Comparison of ENCODE assay signal across 8 mouse cellular contexts in genomic region chr8:54780134-54780942, GRCm38 (mm10).
A peak's percentile ranks its signal among the peaks of the same experiment; 100 is the strongest.
DNase-seq lines count a peak whose midpoint lies in the region; ATAC-seq and TF ChIP-seq lines count a peak whose summit lies in the region.

No protein-coding gene starts in this region.

- peak; percentile 88 for ATAC-seq in forebrain, embryonic 13.5 days
- ATAC-seq in hematopoietic stem cell, adult 5-6 weeks (replicated peaks in 1 of 2; ENCODE audit: insufficient read depth in 1 of 2, low FRiP score in 2 of 2, low TSS enrichment in 1 of 2, low read depth in 1 of 2, poor library complexity in 2 of 2, severe bottlenecking in 2 of 2), result peak; percentile 28 to 40; a peak in 2 of 4 replicates
- ATAC-seq in liver, postnatal 0 days, result peak; percentile 27; the same call in 1 of the 2 replicates

- H3K4me3 ChIP-seq in spleen, adult 2 months (ENCODE audit: extremely low read depth, insufficient read depth, insufficient read length), result peak overlapping the region; percentile 18
- H3K4me3 ChIP-seq in forebrain, embryonic 13.5 days, result peak overlapping the region; percentile 48
- H3K4me3 ChIP-seq in liver, postnatal 0 days (ENCODE audit: low read depth, low read length), result peak overlapping the region; percentile 39

- peaks cover 5% of the 10 kb centered on the region; the same call in 1 of the 2 replicates for H3K4me1 ChIP-seq in spleen, adult 2 months (ENCODE audit: control insufficient read depth, insufficient read depth, insufficient read length)
- H3K4me1 ChIP-seq in forebrain, embryonic 13.5 days, result peaks cover 12% of the 10 kb centered on the region
- peaks cover 7% of the 10 kb centered on the region for H3K4me1 ChIP-seq in liver, postnatal 0 days (ENCODE audit: insufficient read depth)

- H3K9me3 ChIP-seq in forebrain, embryonic 13.5 days (replicated peaks), result no peaks in the 10 kb centered on the region
- no peaks in the 10 kb centered on the region for H3K9me3 ChIP-seq in liver, postnatal 0 days (ENCODE audit: low read length)

- TF ChIP-seq EP300 in liver, postnatal 0 days (IDR thresholded peaks at IDR 0.05; ENCODE audit: low read depth), result no peak

- peak overlapping the region; percentile 69 for H3K9ac ChIP-seq in forebrain, embryonic 13.5 days
- no peak overlapping the region; the same call in 1 of the 2 replicates for H3K9ac ChIP-seq in liver, postnatal 0 days (replicated peaks)

- TF ChIP-seq POLR2A in spleen, adult 2 months (IDR thresholded peaks at IDR 0.05; ENCODE audit: low read depth, low read length), result no peak

- no peak for TF ChIP-seq CTCF in spleen, adult 2 months (IDR thresholded peaks at IDR 0.05; ENCODE audit: extremely low read depth, insufficient read depth, insufficient read length, insufficient replicate concordance)
- no peak for TF ChIP-seq CTCF in liver, postnatal 0 days (IDR thresholded peaks at IDR 0.05; ENCODE audit: low read depth)

- no peaks in the 10 kb centered on the region for H3K27me3 ChIP-seq in spleen, adult 2 months (ENCODE audit: control insufficient read depth, insufficient read depth, low read length)
- H3K27me3 ChIP-seq in forebrain, embryonic 13.5 days, result no peaks in the 10 kb centered on the region
- H3K27me3 ChIP-seq in liver, postnatal 0 days (ENCODE audit: insufficient read depth, low read length), result no peaks in the 10 kb centered on the region

- DNase-seq in spleen, adult 2 months (ENCODE audit: low read depth in 1 of 2, low spot score in 2 of 2), result peak in 1 of 2 experiments; percentile 4
- DNase-seq in spleen, postnatal 14 days (ENCODE audit: low spot score in 2 of 2), result no peak
- peak; percentile 69 to 74 for DNase-seq in layer of hippocampus, adult 8-10 months (ENCODE audit: low spot score in 2 of 2)
- DNase-seq in liver, postnatal 0 days, result peak; percentile 45
- DNase-seq in right cerebral cortex, adult 18-20 months, result peak; percentile 49
- DNase-seq in thymus, adult 18-20 months, result no peak

- peak overlapping the region; percentile 78 for H3K4me2 ChIP-seq in forebrain, embryonic 13.5 days
- peak overlapping the region; percentile 73 for H3K4me2 ChIP-seq in liver, postnatal 0 days (ENCODE audit: low read depth, low read length)

- 15% methylated on average over 16 of the region's 16 CpGs for WGBS in spleen, adult 2 months
- 7% methylated on average over 16 of the region's 16 CpGs for WGBS in forebrain, embryonic 13.5 days
- WGBS in liver, postnatal 0 days (ENCODE audit: insufficient replicate concordance), result 12% methylated on average over 16 of the region's 16 CpGs

- H3K36me3 ChIP-seq in spleen, adult 2 months (ENCODE audit: control insufficient read depth, insufficient read depth, low read length), result no peaks in the 10 kb centered on the region
- no peaks in the 10 kb centered on the region for H3K36me3 ChIP-seq in forebrain, embryonic 13.5 days (ENCODE audit: poor library complexity, severe bottlenecking)
- no peaks in the 10 kb centered on the region for H3K36me3 ChIP-seq in liver, postnatal 0 days (replicated peaks; ENCODE audit: insufficient read depth, low read length)

- H3K27ac ChIP-seq in spleen, adult 2 months (ENCODE audit: insufficient read depth, low read length), result no peak overlapping the region
- H3K27ac ChIP-seq in forebrain, embryonic 13.5 days, result peak overlapping the region; percentile 58
- H3K27ac ChIP-seq in liver, postnatal 0 days (ENCODE audit: low read depth), result no peak overlapping the region

Comparison
In these comparisons a context has a peak if more than half of its experiments do, and no peak if none do; other contexts are left out.
1. DNase-seq: peak in layer of hippocampus, adult 8-10 months (2 of 2), liver, postnatal 0 days (single experiment) and right cerebral cortex, adult 18-20 months (single experiment); none in spleen, postnatal 14 days (0 of 2) and thymus, adult 18-20 months (0 of 2).
2. ATAC-seq: peak in every context shown above with its lines; median percentile 88 in forebrain, embryonic 13.5 days; 34 in hematopoietic stem cell, adult 5-6 weeks; 27 in liver, postnatal 0 days.
3. Peak in every context shown above with its lines, with median percentiles within 50 percentile points of each other: H3K4me3 ChIP-seq.